Mouse (Mus musculus): ENCODE measurements around the gene Acvr1b.

Gene Acvr1b

DNA sequence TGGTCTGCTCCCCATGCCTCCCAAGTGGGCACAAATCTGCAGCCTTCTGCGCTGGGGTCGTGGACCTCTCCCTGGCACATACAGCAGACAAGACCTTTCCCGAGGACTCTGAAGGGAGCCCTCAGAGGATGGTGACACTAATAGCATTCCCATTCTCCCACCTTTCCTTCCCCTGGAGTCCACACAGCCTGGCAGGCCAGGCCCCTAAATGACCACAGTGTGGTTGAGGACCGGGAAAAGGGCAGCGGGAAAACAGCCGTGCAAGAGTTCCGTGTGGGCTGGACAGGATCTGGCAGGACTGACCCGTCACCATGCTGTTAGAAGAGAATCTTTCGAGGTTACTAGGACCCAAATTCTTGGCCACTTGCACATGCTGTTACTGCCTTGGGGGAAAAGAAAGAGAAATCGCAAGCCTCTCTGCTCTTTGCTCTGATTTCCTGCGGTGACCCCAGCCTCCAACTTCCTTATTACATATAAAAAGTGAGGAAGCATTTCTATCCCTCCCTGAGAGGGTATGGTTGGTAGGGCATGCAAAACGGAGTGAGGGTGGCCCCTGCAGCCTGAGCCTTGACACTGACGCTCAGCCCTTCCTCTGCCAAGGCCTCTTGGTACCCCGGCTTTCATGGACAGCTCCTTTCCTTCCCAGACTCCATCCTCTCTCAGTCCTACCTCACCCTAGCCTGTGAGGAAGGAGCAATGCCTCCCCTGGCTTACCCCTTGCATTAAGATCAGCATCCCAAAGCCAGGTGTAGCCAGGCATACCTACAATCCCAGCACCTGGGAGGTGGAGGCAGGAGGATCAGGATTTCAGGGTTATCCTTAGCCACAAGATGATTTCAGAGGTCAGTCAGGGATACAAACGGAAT, 27.5 kb upstream of the Acvr1b start:
- DNase-seq (ENCODE audit: low spot score): no peak

DNA sequence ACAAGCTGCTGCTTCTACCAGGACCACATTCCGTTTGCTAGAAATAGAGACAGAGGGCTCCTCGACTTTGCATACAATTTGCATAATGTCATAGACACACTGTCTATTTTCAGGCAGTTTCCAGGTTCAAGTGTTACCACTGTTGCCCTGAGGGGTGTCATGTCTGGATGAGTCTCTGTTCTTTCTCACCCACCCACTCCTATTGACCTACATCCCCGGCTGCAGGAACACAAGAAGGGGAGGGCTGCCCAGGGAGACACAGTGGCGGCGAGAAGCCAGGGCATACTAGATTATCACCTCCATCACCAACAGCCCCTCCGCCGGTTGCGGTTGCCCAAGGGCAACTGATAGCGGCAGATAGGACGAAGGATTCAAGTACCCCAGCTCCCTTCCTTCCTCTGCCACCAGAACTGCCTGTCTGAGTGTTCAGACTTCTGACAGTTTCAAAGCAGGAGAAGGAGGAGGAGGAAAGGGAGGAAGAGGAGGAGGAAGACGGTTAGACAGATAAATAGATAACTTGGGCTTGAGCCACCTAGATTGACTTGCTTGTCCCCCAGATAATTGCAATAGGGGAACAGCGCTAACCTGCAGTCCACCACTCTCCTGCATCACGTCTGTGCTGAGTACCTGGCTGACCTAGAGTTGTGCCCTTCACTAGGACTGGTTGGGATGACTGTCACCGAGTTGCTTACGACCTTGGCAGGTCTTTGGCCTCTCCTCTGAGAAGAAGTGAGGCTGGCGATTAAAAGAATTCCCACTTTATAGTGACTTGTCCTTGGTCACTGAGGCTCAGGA, 26.6 kb upstream of the Acvr1b start:
- no peak for DNase-seq (ENCODE audit: low spot score)

DNA sequence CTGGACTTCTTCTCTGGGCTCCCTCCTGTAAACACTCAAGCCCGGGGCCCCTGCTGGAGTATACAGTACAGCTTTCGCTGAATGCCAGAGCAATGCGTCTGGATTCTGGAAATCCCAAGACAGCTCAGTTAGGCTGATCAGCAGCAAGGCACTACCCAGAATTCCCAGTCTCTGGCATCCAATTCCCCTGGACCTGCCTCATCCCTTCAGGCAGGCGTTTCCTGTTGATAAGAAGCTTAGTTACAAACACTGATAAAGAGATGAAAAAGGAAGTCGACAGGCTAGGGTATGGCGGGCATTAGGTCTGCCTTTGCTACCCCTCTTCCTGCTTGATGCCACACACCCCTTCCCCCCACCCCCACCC, 26.0 kb upstream of the Acvr1b start:
- DNase-seq (ENCODE audit: low spot score): no peak

DNA sequence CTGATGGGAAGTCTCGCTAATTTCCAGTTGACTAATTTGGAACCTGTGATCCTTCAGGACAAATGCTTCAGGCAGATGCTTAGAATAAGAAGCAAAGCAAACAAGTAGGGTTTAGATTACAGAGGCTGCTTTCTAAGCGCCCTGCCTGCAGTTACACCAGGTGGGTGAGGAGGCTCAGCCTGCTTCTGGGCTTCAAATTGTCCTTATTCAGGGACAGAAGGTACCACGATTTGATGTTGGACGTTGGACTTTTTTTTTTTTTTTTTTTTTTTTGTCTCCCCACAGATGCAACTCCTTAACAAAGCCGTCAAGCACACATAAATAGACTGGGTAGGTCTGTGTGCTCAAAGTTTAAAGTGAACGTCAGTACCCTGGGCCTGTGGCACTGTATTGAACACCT, 25.3 kb upstream of the Acvr1b start:
- DNase-seq (ENCODE audit: low spot score): no peak

DNA sequence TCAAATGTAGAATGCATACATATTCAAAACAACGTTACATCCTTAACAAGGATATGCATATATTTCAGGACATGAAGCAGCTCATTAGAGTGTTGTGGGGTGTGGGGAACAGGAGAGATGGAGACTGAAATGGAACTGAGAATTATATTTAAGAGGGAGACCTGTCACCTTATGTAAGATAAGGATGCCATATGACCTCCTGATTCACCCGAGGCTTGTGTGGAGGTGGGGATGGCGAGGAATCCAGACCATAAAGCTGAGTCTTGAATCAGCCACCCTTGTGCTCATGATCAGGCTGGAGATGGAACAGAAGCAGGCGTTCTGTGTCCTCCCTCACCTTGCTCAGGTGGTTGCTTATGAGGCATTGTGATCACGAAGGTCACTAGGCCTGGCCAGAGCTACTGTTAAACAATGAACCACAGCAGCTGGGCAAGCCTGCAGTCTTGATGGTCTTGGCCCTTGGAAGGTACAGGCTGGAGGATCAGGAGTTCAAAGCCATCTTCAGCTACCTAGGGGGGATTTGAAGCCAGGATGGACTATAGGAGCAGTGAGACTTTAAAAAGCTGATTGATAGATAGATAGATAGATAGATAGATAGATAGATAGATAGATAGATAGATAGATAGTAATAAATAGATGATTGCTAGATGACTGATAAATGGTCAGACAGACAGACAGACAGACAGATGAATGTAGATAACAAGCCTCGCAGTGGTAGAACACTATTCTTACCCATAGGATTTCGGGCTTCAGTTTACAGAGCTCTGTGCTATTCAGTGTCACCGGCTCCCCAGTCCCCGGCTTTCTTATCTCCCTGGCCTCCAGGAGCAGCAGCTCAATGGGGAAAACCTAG, 22.2 kb upstream of the Acvr1b start:
- DNase-seq (ENCODE audit: low spot score): no peak

DNA sequence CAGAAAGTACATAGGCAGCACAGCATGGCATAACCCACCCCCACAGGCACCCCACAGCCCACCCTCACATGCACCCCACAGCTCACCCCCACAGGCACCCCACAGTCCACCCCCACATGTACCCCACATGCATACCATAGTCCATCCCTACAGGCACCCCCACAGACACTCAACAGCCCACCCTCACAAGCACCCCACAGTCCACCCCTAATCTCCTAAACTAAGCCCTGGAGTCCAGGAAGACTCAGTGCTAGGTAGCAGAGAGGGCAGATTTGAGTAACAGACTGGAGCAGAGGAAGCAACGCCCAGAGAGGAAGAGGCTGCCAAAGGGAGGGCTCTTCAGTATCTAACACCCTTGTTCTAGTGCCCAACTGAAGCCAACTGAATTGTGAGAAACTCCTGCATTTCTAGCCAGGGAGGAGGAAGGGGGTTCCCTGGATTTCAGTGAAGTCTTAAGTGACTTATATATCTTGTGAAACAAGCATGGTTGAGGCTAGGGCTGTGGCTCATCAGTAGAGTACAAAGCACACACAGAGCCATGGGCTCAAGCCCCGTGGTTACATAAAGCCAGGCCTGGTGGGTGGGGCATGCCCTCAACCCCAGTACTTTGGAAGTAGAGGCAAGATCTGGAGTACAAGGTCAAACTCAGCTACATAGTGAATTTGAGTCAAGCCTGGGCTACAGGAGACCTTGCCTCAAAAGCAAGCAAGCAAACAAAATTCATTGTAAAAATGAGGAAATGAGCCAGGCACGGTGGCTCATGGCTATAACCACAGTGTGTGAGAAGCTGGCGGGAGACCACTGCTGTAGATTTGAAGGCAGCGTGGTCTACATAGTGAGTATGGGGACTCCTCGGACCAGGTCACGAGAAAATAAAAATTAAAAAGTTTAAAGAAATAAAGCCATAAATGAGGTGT, 18.9 kb upstream of the Acvr1b start:
- no peak for DNase-seq (ENCODE audit: low spot score)

DNA sequence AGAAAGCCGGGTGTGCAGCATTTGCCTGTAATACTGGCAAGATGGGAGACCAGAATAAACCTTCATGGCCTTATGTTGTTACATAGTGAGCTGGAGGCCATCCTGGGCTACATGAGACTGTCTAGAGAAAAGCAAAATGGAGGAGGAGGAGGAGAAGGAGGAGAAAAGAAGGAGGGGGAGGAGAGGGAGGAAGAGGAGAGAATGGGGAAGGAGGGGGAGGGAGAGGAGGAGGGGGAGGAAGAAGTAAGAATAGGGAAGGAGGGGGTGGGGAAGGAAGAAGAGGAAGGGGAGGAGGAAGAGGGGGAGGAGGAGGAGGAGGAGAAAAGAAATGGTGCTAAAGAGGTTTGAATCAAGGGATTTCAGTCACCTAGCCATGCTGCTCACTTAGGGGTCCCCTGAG, 13.7 kb upstream of the Acvr1b start:
- DNase-seq (ENCODE audit: low spot score): no peak

DNA sequence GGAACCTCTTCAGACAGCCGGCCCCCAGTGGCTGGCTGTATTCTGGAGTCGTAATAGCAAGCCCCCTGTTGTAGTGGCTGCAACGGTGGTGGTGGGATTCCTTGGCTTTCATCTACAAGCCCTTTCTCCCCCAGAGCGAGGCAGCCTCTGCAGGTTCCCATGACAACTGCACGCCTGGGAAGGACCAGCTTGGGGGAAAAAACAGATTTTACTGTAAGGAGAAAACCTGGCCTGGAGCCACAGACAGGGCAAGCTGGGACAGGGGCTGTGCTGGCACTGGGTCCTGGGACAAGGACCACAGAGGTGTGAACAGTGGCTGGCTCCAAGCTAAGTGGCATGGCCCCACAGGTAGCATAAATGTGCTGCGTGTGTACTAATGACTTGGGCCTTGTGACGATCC, 13.3 kb upstream of the Acvr1b start:
- no peak for DNase-seq (ENCODE audit: low spot score)

DNA sequence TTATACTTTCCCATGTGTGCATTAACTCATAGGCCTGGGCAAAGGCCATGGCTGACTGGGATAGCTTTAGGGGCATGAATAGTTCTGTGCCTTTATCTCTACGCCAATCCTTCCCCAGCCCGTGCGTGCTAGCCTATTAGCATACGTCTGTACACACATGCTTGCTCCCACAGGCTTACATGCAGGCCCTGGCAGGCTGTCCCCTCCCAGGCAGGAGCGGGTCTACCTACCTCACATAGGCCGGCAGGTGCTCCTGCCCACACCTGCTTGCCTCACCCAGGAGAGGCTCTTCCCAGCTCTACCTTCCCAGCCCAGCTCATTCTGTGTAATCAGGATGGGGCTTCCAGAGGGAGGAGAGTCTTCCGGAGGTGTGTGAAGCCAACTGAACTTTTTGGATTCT, 12.3 kb upstream of the Acvr1b start:
- DNase-seq (ENCODE audit: low spot score): no peak

DNA sequence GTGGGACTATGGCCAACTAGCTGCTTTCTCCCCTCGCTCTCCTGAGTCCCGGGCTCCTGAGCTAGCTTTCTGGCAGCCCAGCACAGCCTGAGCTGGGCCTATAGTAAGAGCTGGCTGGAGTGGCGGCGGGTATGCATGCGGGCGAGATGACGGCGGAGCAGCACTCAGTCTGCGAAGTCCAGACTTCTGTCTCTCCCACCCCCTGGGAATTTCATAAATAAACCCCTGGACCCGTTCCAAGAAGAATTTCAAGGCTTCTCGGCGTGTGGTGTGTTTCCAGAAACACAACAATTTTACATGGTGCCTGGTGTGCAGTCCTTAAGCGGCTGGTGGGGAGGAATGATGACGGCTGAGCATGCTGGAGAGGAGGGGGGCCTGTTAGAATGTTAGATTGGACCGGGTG, 10.8 kb upstream of the Acvr1b start:
- DNase-seq (ENCODE audit: low spot score): no peak

DNA sequence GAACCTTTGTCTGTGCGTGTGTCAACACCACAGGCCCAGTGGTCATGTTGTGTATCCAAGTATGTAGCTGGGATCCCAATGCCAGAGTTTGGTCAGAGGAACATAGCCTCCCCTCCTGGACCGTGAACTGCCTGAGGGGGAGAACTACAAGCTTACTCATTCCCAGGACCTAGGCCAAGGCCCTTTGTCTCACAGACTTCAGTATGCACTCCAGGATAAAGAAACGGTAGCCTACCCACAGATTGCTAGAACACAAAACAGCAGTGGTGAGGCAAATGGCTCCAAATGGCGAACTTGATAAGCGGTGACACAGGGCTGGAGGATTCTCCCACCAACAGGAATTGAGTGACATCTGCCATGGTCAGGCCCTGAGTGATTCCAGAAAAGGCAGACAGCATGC, 10.0 kb upstream of the Acvr1b start:
- DNase-seq (ENCODE audit: low spot score): no peak

DNA sequence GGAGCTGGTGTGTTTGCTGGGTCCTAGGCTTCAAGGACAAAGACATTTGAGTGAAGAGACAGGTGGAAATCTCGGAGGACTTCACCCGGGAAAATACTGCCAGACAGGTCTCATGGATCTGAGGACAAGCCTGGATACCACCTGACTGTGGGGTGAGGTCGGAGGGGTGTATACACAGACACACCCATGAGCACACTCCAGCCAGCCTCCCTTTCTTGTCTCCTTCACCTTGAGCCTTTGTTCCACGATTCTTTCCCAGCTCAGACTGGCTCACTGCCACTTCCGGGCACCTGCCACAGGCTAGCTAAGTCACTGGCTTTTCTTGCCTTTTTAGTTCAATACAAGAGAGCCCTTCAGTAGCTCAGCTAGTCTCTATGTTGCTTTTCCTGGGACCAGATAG, 9.6 kb upstream of the Acvr1b start:
- DNase-seq (ENCODE audit: low spot score): no peak

DNA sequence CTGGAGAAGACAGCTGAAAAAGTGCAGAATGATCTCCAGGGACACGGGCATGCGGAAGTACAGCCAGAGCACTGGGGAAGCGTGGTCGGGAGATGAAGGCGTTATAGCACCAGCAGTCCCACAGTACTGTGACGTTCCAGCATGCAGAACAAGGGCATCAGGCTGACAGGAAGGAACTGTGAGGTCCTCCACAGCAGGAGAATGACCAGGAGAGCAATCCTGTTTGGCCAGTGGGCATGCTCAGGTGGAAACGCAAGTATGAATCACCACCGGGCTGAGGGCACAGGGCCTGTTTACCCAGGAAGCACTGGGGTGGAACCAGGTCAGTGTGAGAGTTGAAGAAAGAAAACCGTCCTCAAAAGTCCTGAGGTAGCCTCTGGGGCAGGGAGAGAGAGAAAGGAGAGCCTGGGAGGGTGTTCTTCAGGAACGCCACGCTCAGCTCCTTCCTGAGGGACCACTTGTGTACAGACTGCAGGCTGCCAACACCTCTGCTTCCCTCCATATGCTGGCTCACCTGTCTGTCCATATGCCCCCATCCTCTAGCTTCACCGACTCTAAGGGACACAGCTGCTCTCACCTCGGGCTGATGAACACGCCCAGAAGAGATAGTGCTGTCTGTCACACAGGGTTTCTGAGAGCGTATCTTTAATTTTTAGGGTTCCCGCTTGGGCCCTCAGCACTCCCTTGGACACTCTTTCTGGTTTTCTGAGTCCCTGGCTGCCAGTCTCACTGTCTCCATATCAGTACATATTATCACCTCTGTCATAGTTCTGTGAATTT, 8.0 kb upstream of the Acvr1b start:
- no peak for DNase-seq (ENCODE audit: low spot score)

DNA sequence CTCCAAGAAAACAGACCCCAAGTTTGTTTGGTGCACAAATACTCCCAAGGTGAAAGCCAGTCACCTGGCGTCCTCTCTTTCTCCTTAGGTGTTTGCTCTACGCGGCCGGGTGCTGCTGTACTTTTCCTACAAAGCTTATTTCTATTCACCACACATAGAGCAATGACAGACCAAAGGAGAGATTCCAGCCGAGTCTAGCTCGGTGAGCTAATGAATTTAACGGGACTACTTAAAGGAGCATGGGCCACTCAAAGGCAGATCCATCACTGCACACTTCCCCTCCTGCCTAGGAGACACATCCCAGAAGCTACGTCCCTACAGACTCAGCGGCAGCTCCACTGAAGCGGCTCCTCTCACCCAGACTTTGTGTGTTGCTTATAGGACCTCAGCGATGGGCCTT, 6.3 kb upstream of the Acvr1b start:
- DNase-seq (ENCODE audit: low spot score): no peak

DNA sequence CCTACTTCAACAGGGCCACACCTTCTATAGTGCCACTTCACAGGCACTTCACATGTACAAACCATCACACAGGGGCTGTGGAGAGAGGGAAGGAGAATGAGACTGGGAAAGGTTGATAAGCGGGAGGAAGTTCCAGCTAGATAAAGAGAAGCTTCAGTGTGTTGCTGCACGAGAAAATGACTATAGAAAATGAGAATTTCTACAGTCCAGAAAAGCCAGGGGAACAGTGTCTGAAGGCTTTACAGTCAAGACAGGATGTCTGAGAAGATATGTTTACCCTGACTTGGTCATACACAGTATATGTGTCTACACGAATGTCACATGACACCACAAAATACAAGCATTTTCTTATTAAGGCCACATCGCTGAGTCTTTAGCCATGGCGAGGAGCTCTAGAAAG, 4.0 kb upstream of the Acvr1b start:
- DNase-seq (ENCODE audit: low spot score): no peak

DNA sequence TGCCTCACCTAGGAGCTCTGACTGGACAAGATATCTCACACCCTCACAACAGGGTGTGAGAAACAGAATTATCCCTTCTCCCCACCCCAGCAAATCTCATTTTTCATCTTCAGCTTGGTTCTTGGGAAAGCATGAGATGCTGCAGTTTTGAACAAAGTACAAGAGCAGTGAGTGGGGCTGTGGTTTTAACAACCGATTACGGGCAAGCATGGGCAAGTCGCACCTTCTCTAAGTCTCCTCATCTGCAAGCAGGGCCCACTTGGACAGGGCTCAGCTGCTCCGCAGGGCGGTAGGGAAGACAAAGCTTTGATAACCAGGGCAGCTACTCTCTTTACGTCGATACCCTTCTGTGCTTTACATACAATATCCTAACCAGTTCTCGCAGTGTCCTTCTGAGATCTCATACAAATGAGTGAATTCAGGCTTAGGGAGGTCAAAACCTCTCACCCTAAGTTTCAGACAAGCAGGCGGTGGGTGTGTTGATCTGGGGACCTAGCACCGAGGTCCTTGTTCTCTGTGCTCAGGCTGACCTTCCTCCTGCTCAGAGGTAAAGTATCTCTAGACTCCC, 3.4 kb upstream of the Acvr1b start:
- DNase-seq (ENCODE audit: low spot score): no peak

DNA sequence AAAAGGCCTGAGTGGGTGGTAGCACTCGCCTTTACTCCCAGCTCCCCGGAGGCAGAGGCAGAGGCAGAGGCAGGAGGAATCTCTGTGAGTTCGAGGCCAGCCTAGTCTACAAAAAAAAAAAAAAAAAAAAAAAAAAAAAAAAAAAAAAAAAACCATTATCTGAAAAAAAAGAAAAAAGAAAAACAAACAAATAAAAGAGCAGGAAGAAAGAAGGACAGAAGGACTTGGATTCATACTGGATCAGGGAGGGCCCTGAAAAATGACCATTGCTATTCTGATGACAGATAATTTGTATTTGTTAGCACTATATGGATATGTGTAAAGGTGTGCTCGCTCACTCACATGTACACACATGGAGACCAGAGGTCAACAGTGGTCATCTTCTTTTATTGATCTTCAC, 2.6 kb upstream of the Acvr1b start:
- no peak for DNase-seq (ENCODE audit: low spot score)

DNA sequence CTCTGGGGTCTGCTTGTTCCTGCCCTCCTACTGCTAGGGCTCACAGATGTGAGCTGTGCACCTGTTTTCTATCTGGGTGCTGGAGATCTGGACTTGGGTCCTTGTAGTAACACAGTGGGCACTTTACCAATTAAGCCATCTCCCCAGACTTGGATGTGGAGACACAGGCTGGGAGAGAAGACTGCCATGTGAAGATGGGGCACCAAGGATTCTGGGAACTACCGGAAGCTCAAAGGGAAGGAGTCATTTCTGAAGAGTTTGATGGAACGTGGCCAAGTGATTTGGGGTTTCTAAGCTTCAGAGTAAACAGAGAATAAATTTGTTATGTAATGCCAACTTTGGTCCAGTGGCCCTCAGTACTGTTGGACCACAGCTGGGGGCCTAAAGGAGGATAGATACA, 1.9 kb upstream of the Acvr1b start:
- DNase-seq (ENCODE audit: low spot score): no peak

DNA sequence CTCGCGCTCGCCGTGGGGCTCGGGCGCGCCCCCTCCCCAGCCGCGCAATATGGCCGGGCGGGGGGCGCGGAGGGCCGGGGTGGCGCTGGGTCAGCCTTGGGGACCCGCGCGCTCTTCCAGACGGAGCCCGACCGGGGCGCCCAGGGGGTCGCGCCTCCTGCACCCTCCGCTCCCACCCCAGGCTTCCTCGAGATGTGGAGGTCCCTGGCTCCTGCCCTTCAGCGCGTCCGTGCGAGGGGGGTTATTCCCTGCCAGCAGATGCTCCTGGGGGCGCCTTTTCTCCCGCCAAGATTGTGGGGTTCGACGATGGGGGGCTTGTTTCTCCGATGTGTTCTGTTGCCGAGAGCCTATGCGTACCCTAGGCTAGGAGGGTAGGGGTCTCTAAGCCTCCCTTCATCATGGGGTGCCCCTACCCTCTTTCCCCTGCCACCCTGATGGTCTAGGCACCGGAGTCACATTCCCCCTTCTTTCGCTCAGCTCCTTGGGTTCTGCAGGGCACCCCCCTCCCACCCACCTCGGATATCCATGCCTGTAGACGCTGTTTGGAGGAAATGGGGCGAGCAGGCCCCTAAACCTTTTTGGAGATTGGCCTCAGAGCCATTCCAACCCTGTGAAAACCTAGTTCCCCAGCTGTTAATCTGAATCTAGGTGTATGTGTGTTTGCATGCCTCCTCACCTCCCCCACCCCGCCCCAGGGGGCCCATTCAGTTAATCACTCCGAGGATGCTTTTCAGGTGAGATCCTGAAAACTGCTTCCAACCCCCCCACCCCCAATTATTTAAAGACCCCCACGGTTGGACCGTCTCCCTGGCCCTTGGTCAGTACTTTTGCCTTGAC, 645 bp downstream of the Acvr1b start:
- DNase-seq (ENCODE audit: low spot score): no peak

DNA sequence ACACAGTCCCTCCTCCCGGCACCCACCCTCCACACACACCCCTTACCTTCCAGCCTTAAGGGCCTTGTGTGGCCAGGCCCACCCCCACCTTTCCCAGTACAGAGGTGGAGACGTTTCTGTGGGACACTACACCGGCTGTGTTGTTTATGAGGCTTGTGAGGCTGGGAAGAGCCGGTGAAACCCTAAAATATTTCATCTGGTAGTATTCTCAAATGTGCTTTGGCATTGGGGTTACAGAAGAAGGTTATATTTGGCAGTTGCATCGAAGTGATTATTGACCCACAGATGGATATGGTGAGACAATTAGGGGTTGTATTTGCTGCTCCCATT, 1.2 kb downstream of the Acvr1b start:
- DNase-seq (ENCODE audit: low spot score): no peak

Measured in c-Kit-positive CD71-positive TER-119-positive erythroid progenitor cells, embryonic 14.5 days (primary cell).